Mouse (Mus musculus): ENCODE results near the gene Rbms3. TPM values are rescaled to one million over a fixed set of nuclear protein-coding genes. Genes with fewer than 3 reads are reported as not detected.

The Rbms3 gene
- polyA plus RNA-seq, 1 experiment from 2014 or later = 43.1 TPM

DNA sequence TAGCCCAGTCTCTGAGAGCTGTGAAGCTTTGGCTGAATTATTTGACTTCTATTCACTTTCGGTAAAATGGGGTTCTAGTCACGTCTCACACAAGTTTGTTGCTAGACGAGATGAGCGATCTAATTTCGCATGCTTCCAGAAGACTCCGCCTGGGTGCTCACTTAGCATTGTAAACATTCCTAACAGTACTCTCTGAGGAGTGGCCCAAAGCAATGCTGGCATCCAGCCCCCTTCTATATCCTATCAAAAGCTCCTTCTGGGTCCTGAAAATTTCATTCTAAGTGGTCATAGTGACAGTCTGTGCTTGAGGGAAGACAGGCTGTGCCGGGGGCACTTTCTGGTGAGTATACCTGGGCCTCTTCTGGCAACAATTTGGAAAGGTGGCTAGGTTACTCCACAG is 312.5 kb downstream of the Rbms3 start:
- Histone ChIP-seq H3K27ac (ENCODE audit: low read length) (no peak overlapping the region), H3K27me3 (replicated peaks; ENCODE audit: control insufficient read depth, insufficient read depth, low read length) (no peaks in the 10 kb centered on the region), H3K9ac (ENCODE audit: low read depth, low read length) (no peak overlapping the region), H3K4me1 (ENCODE audit: control insufficient read depth, insufficient read depth, low read length) (peaks cover 4% of the 10 kb centered on the region; the same call in 1 of the 2 replicates), H3K4me3 (ENCODE audit: low read length) (no peak overlapping the region), H3K36me3 (ENCODE audit: control insufficient read depth, insufficient read depth, low read length) (no peaks in the 10 kb centered on the region), H3K4me2 (ENCODE audit: low read depth, low read length) (no peak overlapping the region), H3K9me3 (ENCODE audit: control insufficient read depth, low read length) (no peaks in the 10 kb centered on the region; the same call in 1 of the 2 replicates)
- WGBS = 90% methylated on average over 7 of the region's 7 CpGs
- no peak for ATAC-seq

DNA sequence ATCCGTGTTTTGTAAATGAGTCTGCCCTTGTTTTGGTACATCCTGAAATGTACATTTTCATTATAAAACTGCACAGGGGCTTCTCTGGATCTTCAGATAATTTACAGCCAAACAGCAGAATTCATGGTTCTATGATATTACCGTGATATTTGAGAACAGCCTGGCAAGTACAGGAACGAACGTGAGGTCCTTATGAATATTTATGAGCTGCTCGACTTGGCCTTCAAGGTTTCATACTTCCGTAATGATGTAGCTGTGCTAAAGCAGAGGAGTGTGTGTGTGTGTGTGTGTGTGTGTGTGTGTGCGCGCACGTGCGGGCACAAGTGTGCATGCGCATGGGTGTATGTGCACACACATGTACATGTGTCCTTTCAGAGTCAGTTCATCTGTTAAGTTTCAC is 316.1 kb downstream of the Rbms3 start:
- WGBS = 83% methylated on average over 11 of the region's 11 CpGs
- ATAC-seq = no peak

DNA sequence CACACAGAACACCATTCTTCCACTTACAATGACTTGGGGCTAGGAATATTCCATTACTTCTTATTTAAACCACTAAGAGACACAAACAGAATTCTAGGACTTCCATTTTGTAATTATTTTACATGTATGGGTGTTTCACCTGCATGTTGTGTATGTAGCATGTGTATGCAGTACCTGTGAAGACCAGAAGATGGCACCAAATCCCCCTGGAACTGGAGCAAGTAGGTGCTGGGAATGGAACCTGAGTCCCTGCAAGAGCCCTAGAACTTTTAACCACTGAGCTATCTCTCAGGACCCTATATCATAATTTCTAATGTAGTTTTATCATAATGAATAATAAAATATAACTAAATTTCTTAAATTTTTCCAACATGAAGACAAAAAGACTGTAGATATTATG is 319.9 kb downstream of the Rbms3 start:
- Histone ChIP-seq H3K9me3 (ENCODE audit: control insufficient read depth, low read length) (no peaks in the 10 kb centered on the region), H3K27me3 (replicated peaks; ENCODE audit: control insufficient read depth, insufficient read depth, low read length) (no peaks in the 10 kb centered on the region), H3K36me3 (ENCODE audit: control insufficient read depth, insufficient read depth, low read length) (no peaks in the 10 kb centered on the region), H3K9ac (ENCODE audit: low read depth, low read length) (no peak overlapping the region), H3K27ac (ENCODE audit: low read length) (no peak overlapping the region), H3K4me1 (ENCODE audit: control insufficient read depth, insufficient read depth, low read length) (no peaks in the 10 kb centered on the region), H3K4me2 (ENCODE audit: low read depth, low read length) (no peak overlapping the region), H3K4me3 (ENCODE audit: low read length) (no peak overlapping the region)
- no peak for ATAC-seq

More for the DNA sequence above, 316.1 kb downstream of the Rbms3 start:
- no peaks in the 10 kb centered on the region for H3K36me3 ChIP-seq (ENCODE audit: control insufficient read depth, insufficient read depth, low read length)
- no peaks in the 10 kb centered on the region for H3K27me3 ChIP-seq (replicated peaks; ENCODE audit: control insufficient read depth, insufficient read depth, low read length)
- H3K4me2 ChIP-seq (ENCODE audit: low read depth, low read length) = no peak overlapping the region
- no peaks in the 10 kb centered on the region; the same call in 1 of the 2 replicates for H3K9me3 ChIP-seq (ENCODE audit: control insufficient read depth, low read length)
- no peak overlapping the region for H3K9ac ChIP-seq (ENCODE audit: low read depth, low read length)
- peaks cover 4% of the 10 kb centered on the region; the same call in 1 of the 2 replicates for H3K4me1 ChIP-seq (ENCODE audit: control insufficient read depth, insufficient read depth, low read length)
- no peak overlapping the region for H3K27ac ChIP-seq (ENCODE audit: low read length)
- H3K4me3 ChIP-seq (ENCODE audit: low read length) = no peak overlapping the region

DNA sequence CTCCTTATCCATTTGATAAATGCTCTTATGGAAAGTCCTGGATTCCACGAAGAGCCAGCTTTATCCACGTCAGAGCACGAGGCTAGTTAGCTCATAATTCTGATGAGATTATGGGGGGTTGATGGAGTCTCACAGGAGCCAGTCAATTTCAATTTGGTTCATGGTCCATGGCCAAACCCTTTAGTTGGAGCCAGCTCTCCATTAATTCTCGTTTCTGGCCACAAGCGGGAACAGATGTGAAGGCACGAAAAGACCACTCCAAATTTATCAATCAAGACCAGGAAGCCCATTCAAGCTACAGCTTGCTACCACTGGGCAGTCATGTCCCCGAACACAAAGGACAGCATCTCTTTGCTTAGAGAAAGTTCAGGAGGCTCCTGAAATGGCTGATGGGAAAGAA is 330.7 kb downstream of the Rbms3 start:
- Histone ChIP-seq H3K9ac (ENCODE audit: low read depth, low read length) (no peak overlapping the region), H3K4me1 (ENCODE audit: control insufficient read depth, insufficient read depth, low read length) (no peaks in the 10 kb centered on the region), H3K9me3 (ENCODE audit: control insufficient read depth, low read length) (no peaks in the 10 kb centered on the region), H3K4me3 (ENCODE audit: low read length) (no peak overlapping the region), H3K27ac (ENCODE audit: low read length) (no peak overlapping the region), H3K27me3 (replicated peaks; ENCODE audit: control insufficient read depth, insufficient read depth, low read length) (no peaks in the 10 kb centered on the region), H3K4me2 (ENCODE audit: low read depth, low read length) (no peak overlapping the region), H3K36me3 (ENCODE audit: control insufficient read depth, insufficient read depth, low read length) (no peaks in the 10 kb centered on the region)
- no peak for ATAC-seq
- WGBS = 80% methylated on average over 7 of the region's 7 CpGs

DNA sequence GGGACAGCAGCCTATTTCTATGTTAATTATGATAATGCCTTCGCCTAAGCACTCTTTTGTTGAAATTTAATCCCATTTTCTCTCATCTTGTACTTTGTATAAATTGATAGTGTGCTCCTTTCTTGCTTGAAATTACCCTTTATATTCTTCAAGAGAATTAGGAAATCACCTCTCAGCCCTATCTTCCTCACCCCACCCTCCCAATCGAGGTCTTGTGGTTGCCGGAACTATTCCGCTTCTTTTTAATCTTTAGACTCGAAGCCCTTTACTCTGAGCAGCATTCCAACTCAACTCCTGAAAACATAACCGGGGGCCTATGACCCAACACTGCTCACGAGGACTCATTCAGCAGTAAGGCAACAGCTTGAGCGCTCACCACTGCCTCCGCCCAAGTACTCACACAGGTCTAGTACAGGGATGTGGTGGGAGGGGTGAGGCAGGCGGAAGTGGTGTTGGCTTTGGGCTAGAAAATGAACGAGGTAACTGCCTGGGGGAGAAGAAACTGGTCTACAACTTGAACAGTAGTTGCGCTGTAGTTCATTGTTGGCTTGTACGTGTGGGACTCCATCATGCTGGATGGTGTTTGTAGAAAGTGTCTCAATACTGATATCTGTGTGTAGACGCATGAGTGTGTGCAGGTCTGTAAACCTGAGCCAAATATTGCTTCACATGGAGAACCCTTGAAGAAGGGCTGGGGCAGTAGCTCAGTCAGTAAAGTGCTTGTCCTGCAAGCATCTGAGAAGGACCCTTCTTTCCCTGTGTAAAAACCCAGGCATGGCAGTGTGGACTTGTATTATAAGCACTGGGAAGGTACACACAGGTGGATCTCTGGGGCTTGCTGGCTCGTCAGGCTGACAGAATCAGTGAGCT is 331.8 kb downstream of the Rbms3 start:
- H3K9ac ChIP-seq (ENCODE audit: low read depth, low read length) = no peak overlapping the region
- H3K9me3 ChIP-seq (ENCODE audit: control insufficient read depth, low read length) = no peaks in the 10 kb centered on the region
- WGBS = 64% methylated on average over 15 of the region's 15 CpGs
- no peaks in the 10 kb centered on the region for H3K36me3 ChIP-seq (ENCODE audit: control insufficient read depth, insufficient read depth, low read length)
- no peak overlapping the region for H3K4me2 ChIP-seq (ENCODE audit: low read depth, low read length)
- H3K4me1 ChIP-seq (ENCODE audit: control insufficient read depth, insufficient read depth, low read length) = no peaks in the 10 kb centered on the region
- H3K27me3 ChIP-seq (replicated peaks; ENCODE audit: control insufficient read depth, insufficient read depth, low read length) = no peaks in the 10 kb centered on the region
- H3K27ac ChIP-seq (ENCODE audit: low read length) = no peak overlapping the region
- no peak for ATAC-seq
- no peak overlapping the region for H3K4me3 ChIP-seq (ENCODE audit: low read length)

DNA sequence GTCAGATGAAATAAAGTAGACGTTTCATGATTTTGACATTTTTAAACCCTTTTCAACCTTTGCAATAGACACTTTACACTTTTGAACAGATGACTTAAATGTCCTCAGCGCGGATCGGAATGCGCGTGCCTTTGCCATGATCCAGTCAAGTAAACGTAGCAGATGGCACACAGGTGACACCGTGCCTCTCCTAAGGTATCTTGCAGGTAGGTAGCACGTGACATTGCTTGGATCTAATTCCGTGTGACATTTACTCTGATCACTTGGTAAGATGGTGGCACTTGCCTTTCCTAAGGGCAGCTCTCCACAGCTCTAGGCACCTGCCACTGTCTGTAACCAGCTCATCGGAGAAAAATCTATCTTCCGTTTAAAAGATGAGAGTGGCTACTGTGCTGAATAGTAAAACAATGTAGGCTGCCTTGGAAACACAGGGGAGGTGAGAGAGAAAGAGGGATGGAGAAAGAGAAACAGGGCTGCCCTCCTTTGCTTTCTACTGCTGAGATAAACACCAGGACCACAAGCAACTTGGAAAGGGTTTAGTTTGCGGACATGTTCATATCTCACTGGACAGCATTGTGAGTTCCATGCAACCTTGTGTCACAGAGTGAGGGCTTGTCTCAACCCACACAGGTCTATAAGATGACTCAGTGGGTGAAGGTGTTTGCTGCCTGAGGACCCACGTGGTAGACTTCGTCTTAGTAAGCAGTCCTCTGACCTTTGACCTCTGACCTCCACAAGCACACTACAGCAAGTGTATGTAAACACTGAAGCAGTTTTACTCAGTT is 338.5 kb downstream of the Rbms3 start:
- Histone ChIP-seq H3K4me2 (ENCODE audit: low read depth, low read length) (no peak overlapping the region), H3K4me3 (ENCODE audit: low read length) (no peak overlapping the region), H3K27me3 (replicated peaks; ENCODE audit: control insufficient read depth, insufficient read depth, low read length) (no peaks in the 10 kb centered on the region), H3K36me3 (ENCODE audit: control insufficient read depth, insufficient read depth, low read length) (no peaks in the 10 kb centered on the region), H3K27ac (ENCODE audit: low read length) (no peak overlapping the region), H3K9me3 (ENCODE audit: control insufficient read depth, low read length) (no peaks in the 10 kb centered on the region), H3K9ac (ENCODE audit: low read depth, low read length) (no peak overlapping the region), H3K4me1 (ENCODE audit: control insufficient read depth, insufficient read depth, low read length) (no peaks in the 10 kb centered on the region)
- no peak for ATAC-seq
- 77% methylated on average over 15 of the region's 15 CpGs for WGBS

DNA sequence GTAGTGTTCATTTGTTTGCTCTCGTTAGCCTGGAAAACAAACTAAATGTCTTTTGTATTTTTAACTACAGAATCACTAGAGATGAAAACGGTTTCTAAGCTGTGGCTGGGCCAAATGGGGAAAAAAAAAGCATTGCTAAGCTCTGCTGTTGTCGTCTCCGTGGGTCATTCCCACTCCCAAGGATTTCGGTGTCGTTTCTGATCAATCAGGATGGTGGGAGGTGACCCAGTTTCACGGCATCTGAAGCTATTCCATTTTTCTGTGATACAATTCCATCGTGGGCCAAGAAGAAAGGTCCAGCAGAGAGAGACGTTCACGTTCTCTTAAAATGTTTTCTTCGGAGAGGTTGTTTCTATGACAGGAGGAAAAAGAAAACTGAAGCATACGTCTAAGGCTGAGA is 354.9 kb downstream of the Rbms3 start:
- H3K9ac ChIP-seq (ENCODE audit: low read depth, low read length) = no peak overlapping the region
- no peaks in the 10 kb centered on the region for H3K27me3 ChIP-seq (replicated peaks; ENCODE audit: control insufficient read depth, insufficient read depth, low read length)
- H3K27ac ChIP-seq (ENCODE audit: low read length) = no peak overlapping the region
- no peak overlapping the region for H3K4me2 ChIP-seq (ENCODE audit: low read depth, low read length)
- H3K4me3 ChIP-seq (ENCODE audit: low read length) = no peak overlapping the region
- no peaks in the 10 kb centered on the region for H3K36me3 ChIP-seq (ENCODE audit: control insufficient read depth, insufficient read depth, low read length)
- 81% methylated on average over 12 of the region's 12 CpGs for WGBS
- H3K4me1 ChIP-seq (ENCODE audit: control insufficient read depth, insufficient read depth, low read length) = no peaks in the 10 kb centered on the region
- no peaks in the 10 kb centered on the region for H3K9me3 ChIP-seq (ENCODE audit: control insufficient read depth, low read length)
- ATAC-seq = no peak

DNA sequence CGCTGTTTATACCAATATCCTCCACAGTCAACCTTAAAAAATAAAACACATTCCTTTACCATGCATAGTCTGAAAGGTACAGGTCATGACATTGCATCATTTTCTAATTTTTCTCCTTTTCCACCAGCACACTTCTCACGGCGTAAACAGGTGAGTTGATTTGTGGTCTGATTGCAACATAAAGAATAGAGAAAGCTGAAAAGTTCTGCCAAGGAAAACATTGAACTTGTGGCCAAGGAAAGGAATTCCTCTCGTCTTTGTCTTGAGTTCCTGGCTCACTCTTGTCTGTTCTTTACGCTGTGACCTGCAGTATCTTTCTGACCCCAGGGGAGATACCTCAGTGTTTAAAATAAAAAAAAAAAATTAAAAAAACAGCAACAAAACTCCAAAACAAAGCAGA is 370.1 kb downstream of the Rbms3 start:
- Histone ChIP-seq H3K4me2 (ENCODE audit: low read depth, low read length) (no peak overlapping the region), H3K27ac (ENCODE audit: low read length) (no peak overlapping the region), H3K9me3 (ENCODE audit: control insufficient read depth, low read length) (no peaks in the 10 kb centered on the region), H3K4me3 (ENCODE audit: low read length) (no peak overlapping the region), H3K27me3 (replicated peaks; ENCODE audit: control insufficient read depth, insufficient read depth, low read length) (no peaks in the 10 kb centered on the region), H3K36me3 (ENCODE audit: control insufficient read depth, insufficient read depth, low read length) (no peaks in the 10 kb centered on the region), H3K4me1 (ENCODE audit: control insufficient read depth, insufficient read depth, low read length) (no peaks in the 10 kb centered on the region), H3K9ac (ENCODE audit: low read depth, low read length) (no peak overlapping the region)
- WGBS = 84% methylated on average over 5 of the region's 5 CpGs
- ATAC-seq = no peak

DNA sequence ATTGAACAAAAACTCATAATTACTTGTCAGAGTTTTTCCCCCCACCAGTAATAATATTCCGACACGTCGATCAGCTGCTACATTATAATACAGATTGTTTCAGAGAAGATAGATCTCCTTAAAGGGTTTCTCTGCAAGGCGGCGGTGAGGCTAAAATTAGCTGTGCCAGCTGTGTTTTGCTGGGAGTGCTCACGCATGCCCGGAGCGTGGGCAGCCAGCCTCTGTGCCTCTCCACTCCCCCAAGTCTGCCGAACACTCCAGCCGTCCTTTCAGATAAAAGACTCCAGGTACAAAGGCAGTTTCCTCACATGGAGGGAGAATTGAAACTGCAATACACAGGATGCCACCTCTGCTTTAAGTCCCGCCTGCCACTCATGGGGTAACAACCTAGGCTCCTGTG is 376.4 kb downstream of the Rbms3 start:
- Histone ChIP-seq H3K9ac (ENCODE audit: low read depth, low read length) (peak overlapping the region; percentile 39; the same call in 1 of the 2 replicates), H3K36me3 (ENCODE audit: control insufficient read depth, insufficient read depth, low read length) (no peaks in the 10 kb centered on the region), H3K4me2 (ENCODE audit: low read depth, low read length) (peak overlapping the region; percentile 55), H3K27me3 (replicated peaks; ENCODE audit: control insufficient read depth, insufficient read depth, low read length) (no peaks in the 10 kb centered on the region), H3K27ac (ENCODE audit: low read length) (no peak overlapping the region), H3K4me1 (ENCODE audit: control insufficient read depth, insufficient read depth, low read length) (no peaks in the 10 kb centered on the region), H3K9me3 (ENCODE audit: control insufficient read depth, low read length) (no peaks in the 10 kb centered on the region), H3K4me3 (ENCODE audit: low read length) (peak overlapping the region; percentile 22)
- no peak for ATAC-seq
- WGBS = 39% methylated on average over 11 of the region's 11 CpGs
